Mouse (Mus musculus) monocyte, adult 59 days (primary cell): ENCODE data around the gene Atp6v0b. TPM values are rescaled to one million over a fixed set of nuclear protein-coding genes. Genes with fewer than 3 reads are reported as not detected.

ENCODE experiments used
- total RNA-seq, 2 experiments: library from RNA; stranded (reverse); gene quantifications; one replicate each; pipeline ENCODE4 v1.2.4; 2023

Gene Atp6v0b
- 100 to 1,000 TPM; 425 to 463 TPM for total RNA-seq

DNA sequence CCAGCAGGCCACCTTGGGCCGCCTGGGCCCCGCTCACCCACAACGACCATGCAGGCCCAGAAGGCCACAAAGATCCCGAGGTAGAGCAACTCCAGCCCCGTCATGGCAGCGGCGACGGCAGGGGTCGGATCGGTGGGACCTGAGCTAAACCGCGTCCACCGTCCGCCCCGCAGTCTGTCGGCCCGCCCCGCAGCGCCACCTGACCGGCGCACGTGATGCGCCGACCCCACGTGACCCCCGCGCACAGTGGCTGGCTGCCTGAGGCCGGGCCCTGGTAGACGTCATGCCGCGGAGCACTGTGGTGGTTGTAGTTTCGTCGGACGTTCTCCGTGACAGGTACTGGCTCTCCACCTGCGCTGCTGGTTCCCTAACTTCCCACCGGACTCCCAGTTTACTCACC is at the start of gene Atp6v0b:
Atp6v0b (minus strand) TSS at position 201 of the 400 bp plus-strand sequence.

DNA sequence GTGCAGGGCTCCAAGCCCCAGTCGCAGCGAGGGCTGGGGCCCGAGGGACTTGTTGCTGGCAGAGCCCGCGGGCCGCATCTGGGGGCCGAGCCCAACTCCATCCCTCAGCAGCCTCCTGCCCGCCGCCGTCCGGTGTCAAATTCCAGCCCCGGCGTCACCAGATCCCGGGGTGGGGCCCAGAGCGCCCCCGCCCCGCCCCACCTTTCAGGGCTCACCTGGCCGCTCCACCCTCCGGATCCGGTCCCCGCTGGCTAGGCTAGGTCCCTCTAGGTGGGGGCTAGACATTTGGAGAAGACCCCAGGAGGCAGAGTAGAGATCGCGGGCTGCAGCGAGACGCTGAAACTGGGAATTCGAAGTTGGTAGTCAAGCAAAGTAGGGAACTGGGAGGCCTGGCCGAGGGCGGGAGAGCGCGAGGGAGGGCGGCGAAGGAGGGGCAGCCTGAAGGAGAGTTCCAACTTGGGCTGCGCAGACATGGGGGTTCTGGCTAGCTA is 42.3 kb upstream of the Atp6v0b start, which contains the start of gene Artn:
Artn (minus strand) TSS at position 373 of the 491 bp plus-strand sequence.

GRCm38 (mm10) chr4:117914591-117915442 is 27.7 kb upstream of the Atp6v0b start, which contains the start of gene Ipo13:
Gene Ipo13 (minus strand): TSS chr4:117914999.

DNA sequence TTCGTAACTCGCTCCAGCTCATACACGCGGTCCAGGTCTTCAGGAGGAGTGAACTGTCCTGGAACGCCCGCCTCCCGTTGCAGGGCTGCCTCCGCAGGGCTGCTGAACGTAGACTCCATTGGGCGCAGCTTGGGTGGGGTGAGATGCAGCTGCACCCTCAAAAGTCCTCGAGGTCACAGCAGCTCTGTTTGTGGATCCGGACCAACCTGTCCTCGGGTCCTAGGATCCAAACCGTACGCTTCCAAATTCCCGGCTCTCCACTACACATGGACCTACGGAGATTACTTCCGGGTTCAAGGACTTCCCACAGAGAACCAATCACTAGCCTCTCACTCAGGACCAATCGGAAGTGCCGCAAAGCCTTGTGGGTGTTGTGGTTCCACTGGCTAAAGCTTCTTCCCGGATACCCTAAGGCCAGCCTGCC is 4.6 kb upstream of the Atp6v0b start, which contains the start of gene Dph2:
Dph2 (minus strand) TSS at position 295 of the 424 bp plus-strand sequence.

DNA sequence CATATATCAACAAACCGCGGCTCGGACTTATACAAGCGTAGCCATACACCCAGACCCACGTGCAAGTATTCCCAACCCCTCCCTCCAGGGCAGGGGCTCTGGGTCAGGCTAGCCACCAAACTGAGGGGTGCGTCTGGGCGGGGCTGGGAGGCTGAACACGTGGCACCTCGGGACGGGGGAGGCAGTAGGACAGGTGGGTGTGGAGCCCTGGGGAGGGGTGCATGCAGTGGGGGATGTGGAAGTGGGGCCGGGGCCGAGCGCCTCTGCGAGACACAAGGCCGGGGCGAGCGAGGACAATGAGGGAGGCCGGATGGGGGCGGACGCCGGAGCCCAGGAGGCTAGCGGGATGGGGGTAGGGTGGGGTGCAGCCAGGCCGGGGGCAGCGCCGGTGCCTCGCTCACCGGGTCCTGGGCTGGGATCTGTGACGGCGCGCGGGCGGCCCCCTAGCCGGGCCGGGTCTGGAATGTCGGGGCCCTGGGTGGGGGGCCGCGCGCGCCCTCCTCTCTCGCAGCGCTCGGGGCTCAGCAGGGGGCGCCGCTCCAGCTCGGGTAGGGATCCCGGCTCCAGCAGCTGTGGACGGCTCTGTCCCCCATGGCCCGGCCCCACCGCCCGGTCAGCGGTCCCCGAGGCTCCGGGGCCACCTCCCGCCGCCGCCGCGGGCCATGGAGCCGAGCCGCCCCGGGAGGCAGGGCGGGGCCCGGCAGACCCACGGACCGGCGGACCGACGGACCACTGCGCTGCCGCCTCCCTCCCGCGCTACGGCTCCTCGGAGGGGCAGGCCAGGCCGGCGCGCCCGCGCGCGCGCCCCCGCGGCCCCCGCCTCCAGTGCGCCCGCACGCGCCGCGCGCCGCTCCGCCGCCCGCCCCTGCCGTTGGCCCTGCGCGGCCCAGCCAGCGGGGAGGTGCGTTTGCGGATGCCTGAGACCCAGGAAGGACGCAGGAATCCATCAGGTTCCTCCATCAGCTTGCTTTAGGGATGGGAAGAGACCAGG is 4.1 kb downstream of the Atp6v0b start, which contains the start of gene B4galt2:
B4galt2 (minus strand) TSS at position 787 of the 991 bp plus-strand sequence.

GRCm38 (mm10) chr4:117872471-117872886 is 14.7 kb downstream of the Atp6v0b start, which contains the start of gene Ccdc24:
Gene Ccdc24 (minus strand): TSS chr4:117872557.

GRCm38 (mm10) chr4:117834457-117834844 is 52.7 kb downstream of the Atp6v0b start, which contains the start of gene Slc6a9:
Gene Slc6a9 (plus strand): TSS chr4:117834506.

Other genes with a start within 250 kb of the Atp6v0b start
- 10 to 100 TPM; 15.3 to 16.3 TPM for gene Dmap1, start 205.1 kb downstream of the Atp6v0b start, total RNA-seq
- gene Gm12845, start 162.9 kb downstream of the Atp6v0b start, total RNA-seq, result not detected
- gene Klf17, start 121.7 kb downstream of the Atp6v0b start, total RNA-seq, result not detected
- 10 to 100 TPM in 1 of 2 experiments, 1 to 10 TPM in 1; 8.7 to 11.2 TPM for gene Slc6a9, start 52.8 kb downstream of the Atp6v0b start, total RNA-seq
- gene Ccdc24, start 14.8 kb downstream of the Atp6v0b start, total RNA-seq, result not detected
- gene B4galt2, start 3.8 kb downstream of the Atp6v0b start, total RNA-seq, result not detected
- 1 to 10 TPM; 4.3 to 4.6 TPM for gene Dph2, start 4.7 kb upstream of the Atp6v0b start, total RNA-seq
- gene Ipo13, start 27.7 kb upstream of the Atp6v0b start, total RNA-seq, result 10 to 100 TPM; 30.8 to 34.0 TPM
- gene Artn, start 42.4 kb upstream of the Atp6v0b start, total RNA-seq, result under 1 TPM in 1 of 2 experiments, not detected in 1; 0.50 TPM
- gene St3gal3, start 247.6 kb upstream of the Atp6v0b start, total RNA-seq, result 10 to 100 TPM; 20.8 to 22.3 TPM